Mouse (Mus musculus): ENCODE data around the gene Ckap4. TPM values are rescaled to one million over a fixed set of nuclear protein-coding genes. Genes with fewer than 3 reads are reported as not detected.

Gene Ckap4
- polyA plus RNA-seq, 1 experiment from 2014 or later = 77.2 TPM

- no peaks in the 10 kb centered on the region for H3K36me3 ChIP-seq
- H3K27me3 ChIP-seq (ENCODE audit: insufficient read depth, poor library complexity, severe bottlenecking) = no peaks in the 10 kb centered on the region
- 84% methylated on average over 11 of the region's 11 CpGs for WGBS
- H3K27ac ChIP-seq = no peak overlapping the region
- H3K4me3 ChIP-seq = no peak overlapping the region
- no peaks in the 10 kb centered on the region for H3K9me3 ChIP-seq
- H3K4me1 ChIP-seq (replicated peaks) = 0 out of 2 replicates have a peak, but pooled peaks cover 4% of the 10 kb centered on the region
- no peak for DNase-seq (ENCODE audit: low spot score)
Measured at GRCm38 (mm10) chr10:84542802-84543658, 9.2 kb upstream of the Ckap4 start.

- H3K27ac ChIP-seq = no peak overlapping the region
- DNase-seq (ENCODE audit: low spot score) = no peak
- H3K9me3 ChIP-seq = no peaks in the 10 kb centered on the region
- peaks cover 9% of the 10 kb centered on the region for H3K4me1 ChIP-seq (replicated peaks)
- no peak overlapping the region for H3K4me3 ChIP-seq
- no peaks in the 10 kb centered on the region for H3K27me3 ChIP-seq (ENCODE audit: insufficient read depth, poor library complexity, severe bottlenecking)
- 92% methylated on average over 6 of the region's 6 CpGs for WGBS
- H3K36me3 ChIP-seq = no peaks in the 10 kb centered on the region
Measured at GRCm38 (mm10) chr10:84539651-84540050, 5.8 kb upstream of the Ckap4 start.

- Histone ChIP-seq H3K4me3 (no peak overlapping the region), H3K36me3 (peaks cover 15% of the 10 kb centered on the region), H3K27ac (no peak overlapping the region), H3K9me3 (no peaks in the 10 kb centered on the region), H3K27me3 (ENCODE audit: insufficient read depth, poor library complexity, severe bottlenecking) (no peaks in the 10 kb centered on the region), H3K4me1 (replicated peaks) (peaks cover 45% of the 10 kb centered on the region)
- whole genome bisulfite sequencing = 76% methylated on average over 4 of the region's 4 CpGs
- no peak for DNase-seq (ENCODE audit: low spot score)
Measured at GRCm38 (mm10) chr10:84535859-84536258, 2.0 kb upstream of the Ckap4 start.

GRCm38 (mm10) chr10:84535458-84535857 lies 1.6 kb upstream of the Ckap4 start:
- no peaks in the 10 kb centered on the region for H3K9me3 ChIP-seq
- WGBS = 84% methylated on average over 5 of the region's 5 CpGs
- no peak for DNase-seq (ENCODE audit: low spot score)
- no peak overlapping the region for H3K27ac ChIP-seq
- H3K27me3 ChIP-seq (ENCODE audit: insufficient read depth, poor library complexity, severe bottlenecking) = no peaks in the 10 kb centered on the region
- H3K36me3 ChIP-seq = peaks cover 19% of the 10 kb centered on the region
- H3K4me1 ChIP-seq (replicated peaks) = peaks cover 49% of the 10 kb centered on the region
- H3K4me3 ChIP-seq = no peak overlapping the region

GRCm38 (mm10) chr10:84532911-84533882 lies 665 bp downstream of the Ckap4 start:
- H3K36me3 ChIP-seq = peaks cover 40% of the 10 kb centered on the region
- H3K4me1 ChIP-seq (replicated peaks) = peaks cover 65% of the 10 kb centered on the region
- under 1% methylated on average over 72 of the region's 72 CpGs for WGBS
- no peaks in the 10 kb centered on the region for H3K27me3 ChIP-seq (ENCODE audit: insufficient read depth, poor library complexity, severe bottlenecking)
- peak overlapping the region; percentile 99 for H3K27ac ChIP-seq
- H3K4me3 ChIP-seq = peak overlapping the region; percentile 94
- no peaks in the 10 kb centered on the region for H3K9me3 ChIP-seq
- DNase-seq (ENCODE audit: low spot score) = peak; percentile 73

- Histone ChIP-seq H3K36me3 (peaks cover 49% of the 10 kb centered on the region), H3K4me1 (replicated peaks) (peaks cover 73% of the 10 kb centered on the region), H3K27me3 (ENCODE audit: insufficient read depth, poor library complexity, severe bottlenecking) (no peaks in the 10 kb centered on the region), H3K4me3 (peak overlapping the region; percentile 94), H3K9me3 (no peaks in the 10 kb centered on the region), H3K27ac (peak overlapping the region; percentile 99)
- WGBS = 77% methylated on average over 16 of the region's 16 CpGs
- DNase-seq (ENCODE audit: low spot score) = no peak
Measured at GRCm38 (mm10) chr10:84532191-84532889, 1.5 kb downstream of the Ckap4 start.

GRCm38 (mm10) chr10:84531576-84531975 lies 2.3 kb downstream of the Ckap4 start:
- peaks cover 56% of the 10 kb centered on the region for H3K36me3 ChIP-seq
- H3K4me1 ChIP-seq (replicated peaks) = peaks cover 80% of the 10 kb centered on the region
- no peaks in the 10 kb centered on the region for H3K27me3 ChIP-seq (ENCODE audit: insufficient read depth, poor library complexity, severe bottlenecking)
- WGBS = 85% methylated on average over 4 of the region's 4 CpGs
- H3K4me3 ChIP-seq = peak overlapping the region; percentile 94
- H3K27ac ChIP-seq = peak overlapping the region; percentile 99
- DNase-seq (ENCODE audit: low spot score) = no peak
- H3K9me3 ChIP-seq = no peaks in the 10 kb centered on the region

- no peaks in the 10 kb centered on the region for H3K9me3 ChIP-seq
- no peak overlapping the region for H3K27ac ChIP-seq
- H3K27me3 ChIP-seq (ENCODE audit: insufficient read depth, poor library complexity, severe bottlenecking) = no peaks in the 10 kb centered on the region
- DNase-seq (ENCODE audit: low spot score) = no peak
- WGBS = 93% methylated on average over 8 of the region's 8 CpGs
- peaks cover 80% of the 10 kb centered on the region for H3K4me1 ChIP-seq (replicated peaks)
- peaks cover 67% of the 10 kb centered on the region for H3K36me3 ChIP-seq
- H3K4me3 ChIP-seq = peak overlapping the region; percentile 94; the same call in 1 of the 2 replicates
Measured at GRCm38 (mm10) chr10:84530388-84530787, 3.5 kb downstream of the Ckap4 start.

- Histone ChIP-seq H3K4me1 (replicated peaks) (peaks cover 60% of the 10 kb centered on the region), H3K36me3 (peaks cover 88% of the 10 kb centered on the region), H3K27ac (peak overlapping the region; percentile 66), H3K27me3 (ENCODE audit: insufficient read depth, poor library complexity, severe bottlenecking) (no peaks in the 10 kb centered on the region), H3K9me3 (no peaks in the 10 kb centered on the region), H3K4me3 (no peak overlapping the region)
- no peak for DNase-seq (ENCODE audit: low spot score)
- 81% methylated on average over 12 of the region's 12 CpGs for WGBS
Measured at GRCm38 (mm10) chr10:84527631-84528030, 6.2 kb downstream of the Ckap4 start.

- no peak for DNase-seq (ENCODE audit: low spot score)
- Histone ChIP-seq H3K27ac (no peak overlapping the region), H3K9me3 (no peaks in the 10 kb centered on the region), H3K4me3 (no peak overlapping the region), H3K4me1 (replicated peaks) (peaks cover 54% of the 10 kb centered on the region), H3K27me3 (ENCODE audit: insufficient read depth, poor library complexity, severe bottlenecking) (no peaks in the 10 kb centered on the region), H3K36me3 (peaks cover 85% of the 10 kb centered on the region)
- WGBS = 80% methylated on average over 5 of the region's 5 CpGs
Measured at GRCm38 (mm10) chr10:84527070-84527469, 6.8 kb downstream of the Ckap4 start.

GRCm38 (mm10) chr10:84526488-84526887 lies 7.4 kb downstream of the Ckap4 start:
- peaks cover 79% of the 10 kb centered on the region for H3K36me3 ChIP-seq
- H3K9me3 ChIP-seq = no peaks in the 10 kb centered on the region
- WGBS = 44% methylated on average over 10 of the region's 10 CpGs
- peak; percentile 54 for DNase-seq (ENCODE audit: low spot score)
- H3K4me3 ChIP-seq = no peak overlapping the region
- H3K4me1 ChIP-seq (replicated peaks) = peaks cover 48% of the 10 kb centered on the region
- H3K27me3 ChIP-seq (ENCODE audit: insufficient read depth, poor library complexity, severe bottlenecking) = no peaks in the 10 kb centered on the region
- H3K27ac ChIP-seq = peak overlapping the region; percentile 76

- Histone ChIP-seq H3K36me3 (peaks cover 52% of the 10 kb centered on the region), H3K9me3 (no peaks in the 10 kb centered on the region)
- WGBS = 57% methylated on average over 10 of the region's 10 CpGs
Measured at GRCm38 (mm10) chr10:84523682-84524081, 10.2 kb downstream of the Ckap4 start.

More at GRCm38 (mm10) chr10:84523682-84524081, 10.2 kb downstream of the Ckap4 start:
- Histone ChIP-seq H3K4me1 (replicated peaks) (peaks cover 24% of the 10 kb centered on the region), H3K27me3 (ENCODE audit: insufficient read depth, poor library complexity, severe bottlenecking) (no peaks in the 10 kb centered on the region), H3K27ac (no peak overlapping the region), H3K4me3 (no peak overlapping the region)
- DNase-seq (ENCODE audit: low spot score) = peak; percentile 22

Data from hindbrain, embryonic 10.5 days (tissue).